Comparison of ENCODE assay signal across 27 mouse cellular contexts in the genomic region with DNA sequence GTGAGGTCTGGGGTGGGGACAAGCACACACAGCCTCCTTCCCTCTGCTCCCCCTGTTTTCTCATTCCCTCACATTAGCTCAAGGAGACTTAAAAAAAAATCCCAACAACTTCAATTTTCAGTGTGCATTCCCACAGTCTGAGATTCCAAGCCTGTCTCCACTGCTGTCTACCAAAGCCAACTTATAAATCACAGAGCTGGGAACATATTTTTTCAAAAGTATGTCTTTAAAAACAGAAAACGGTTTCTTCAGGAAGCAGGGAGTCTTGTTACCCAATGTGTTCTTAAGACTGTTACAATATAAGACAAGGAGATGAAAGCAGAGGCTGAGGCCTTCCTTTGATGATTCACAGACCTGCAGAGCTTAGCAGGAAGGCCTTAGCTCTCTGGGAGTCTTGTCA. TPM values are rescaled to one million over a fixed set of nuclear protein-coding genes. Genes with fewer than 3 reads are reported as not detected.
DNase-seq lines count a peak whose midpoint lies in the region; ATAC-seq and TF ChIP-seq lines count a peak whose summit lies in the region.
"Had no signal": no experiment of that assay in that cellular context is flagged by ENCODE, and none has a peak within 500 bp of the region (broad histone marks: within the 10 kb centered on the region; RNA-seq: fewer than 3 reads in every experiment).

No protein-coding gene starts in this region.

- DNase-seq in heart, postnatal 25 days (ENCODE audit: low spot score), result no peak
- peak; percentile 60 for DNase-seq in kidney, postnatal 0 days (ENCODE audit: low spot score)
- no peak for DNase-seq in kidney, adult 8-10 months
- peak; percentile 42 for DNase-seq in lung, postnatal 0 days (ENCODE audit: low spot score)
- no peak for DNase-seq in lung, postnatal 10 days
- no peak for DNase-seq in stomach, postnatal 0 days (ENCODE audit: low spot score)
- DNase-seq: adrenal gland, adult 2 months; adrenal gland, postnatal 36 days; cerebellum, adult 2 months; cerebellum, postnatal 14 days; gastrocnemius, postnatal 25 days; heart, adult 18-20 months; kidney, postnatal 14 days; liver, postnatal 0 days; lung, postnatal 4 days; right cerebral cortex, postnatal 4 days had no signal

- no peak for TF ChIP-seq EP300 in lung, postnatal 0 days (IDR thresholded peaks at IDR 0.05)
- no peak for TF ChIP-seq EP300 in stomach, postnatal 0 days (optimal IDR thresholded peaks at IDR 0.05)

- WGBS in heart, embryonic 12.5 days, result 27% methylated on average over 1 of the region's 1 CpGs
- WGBS in kidney, postnatal 0 days, result 17% methylated on average over 1 of the region's 1 CpGs
- 40% methylated on average over 1 of the region's 1 CpGs for WGBS in lung, postnatal 0 days
- 28% methylated on average over 1 of the region's 1 CpGs for WGBS in stomach, postnatal 0 days

- no peak overlapping the region for H3K4me2 ChIP-seq in heart, embryonic 12.5 days
- H3K4me2 ChIP-seq in kidney, postnatal 0 days (ENCODE audit: low read length), result no peak overlapping the region
- H3K4me2 ChIP-seq in lung, postnatal 0 days (replicated peaks; ENCODE audit: low read depth, low read length), result no peak overlapping the region
- no peak overlapping the region for H3K4me2 ChIP-seq in stomach, postnatal 0 days (replicated peaks; ENCODE audit: low read depth)
- H3K4me2 ChIP-seq: forebrain, embryonic 15.5 days; hindbrain, embryonic 14.5 days; limb, embryonic 12.5 days; liver, embryonic 11.5 days; midbrain, embryonic 13.5 days; neural tube, embryonic 13.5 days had no signal

- peaks cover 66% of the 10 kb centered on the region for H3K36me3 ChIP-seq in heart, embryonic 12.5 days
- peaks cover 46% of the 10 kb centered on the region for H3K36me3 ChIP-seq in kidney, postnatal 0 days (ENCODE audit: insufficient read depth, low read length)
- H3K36me3 ChIP-seq in lung, postnatal 0 days (ENCODE audit: insufficient read depth, low read length), result 0 out of 2 replicates have a peak, but pooled peaks cover 6% of the 10 kb centered on the region
- 0 out of 2 replicates have a peak, but pooled peaks cover 3% of the 10 kb centered on the region for H3K36me3 ChIP-seq in stomach, postnatal 0 days (ENCODE audit: control insufficient read depth, insufficient read depth, low read length)

- no peak for ATAC-seq in heart, embryonic 12.5 days (ENCODE audit: insufficient number of reproducible peaks, low FRiP score)
- no peak for ATAC-seq in kidney, postnatal 0 days (replicated peaks; ENCODE audit: low FRiP score, low read depth)
- ATAC-seq in lung, postnatal 0 days, result no peak
- no peak for ATAC-seq in stomach, postnatal 0 days (ENCODE audit: low FRiP score, low TSS enrichment)
- ATAC-seq: forebrain, embryonic 15.5 days; intestine, postnatal 0 days; liver, postnatal 0 days; midbrain, embryonic 13.5 days had no signal

- peaks cover 49% of the 10 kb centered on the region for H3K4me1 ChIP-seq in heart, embryonic 12.5 days (replicated peaks)
- no peaks in the 10 kb centered on the region for H3K4me1 ChIP-seq in kidney, postnatal 0 days (replicated peaks; ENCODE audit: insufficient read depth, low read length)
- peaks cover 5% of the 10 kb centered on the region; the same call in 1 of the 2 replicates for H3K4me1 ChIP-seq in lung, postnatal 0 days (ENCODE audit: insufficient read depth, low read depth, low read length)
- no peaks in the 10 kb centered on the region for H3K4me1 ChIP-seq in stomach, postnatal 0 days (replicated peaks; ENCODE audit: control insufficient read depth, insufficient read depth)
- H3K4me1 ChIP-seq: megakaryocyte, embryonic 14.5 days; neural tube, embryonic 13.5 days had no signal

- intact Hi-C loops in heart, postnatal 25 days (cut with DNase I), result no loop called here

- no peak overlapping the region for H3K4me3 ChIP-seq in heart, embryonic 12.5 days
- no peak overlapping the region for H3K4me3 ChIP-seq in kidney, postnatal 0 days (replicated peaks; ENCODE audit: low read depth, low read length)
- H3K4me3 ChIP-seq in lung, postnatal 0 days (ENCODE audit: low read depth, low read length), result no peak overlapping the region
- H3K4me3 ChIP-seq in stomach, postnatal 0 days (ENCODE audit: low read depth, low read length), result no peak overlapping the region
- H3K4me3 ChIP-seq: forebrain, embryonic 15.5 days; left cerebral cortex, adult 2 months; limb, embryonic 12.5 days; megakaryocyte, embryonic 14.5 days; midbrain, embryonic 13.5 days; neural tube, embryonic 13.5 days had no signal

- TF ChIP-seq CTCF in kidney, postnatal 0 days (IDR thresholded peaks at IDR 0.05; ENCODE audit: low read depth), result no peak
- no peak for TF ChIP-seq CTCF in lung, postnatal 0 days (IDR thresholded peaks at IDR 0.05)
- no peak for TF ChIP-seq CTCF in stomach, postnatal 0 days (IDR thresholded peaks at IDR 0.05; ENCODE audit: low read depth)

- H3K9ac ChIP-seq in heart, embryonic 12.5 days, result no peak overlapping the region
- H3K9ac ChIP-seq in kidney, postnatal 0 days (ENCODE audit: low read depth, low read length), result no peak overlapping the region
- H3K9ac ChIP-seq in lung, postnatal 0 days (replicated peaks; ENCODE audit: low read depth), result no peak overlapping the region
- no peak overlapping the region for H3K9ac ChIP-seq in stomach, postnatal 0 days (ENCODE audit: low read length)
- H3K9ac ChIP-seq: forebrain, embryonic 15.5 days; hindbrain, embryonic 14.5 days; limb, embryonic 12.5 days; liver, postnatal 0 days; midbrain, embryonic 13.5 days; neural tube, embryonic 13.5 days had no signal

- H3K9me3 ChIP-seq in heart, embryonic 12.5 days (replicated peaks), result no peaks in the 10 kb centered on the region
- H3K9me3 ChIP-seq in kidney, postnatal 0 days (replicated peaks; ENCODE audit: low read length), result no peaks in the 10 kb centered on the region
- H3K9me3 ChIP-seq in lung, postnatal 0 days (ENCODE audit: low read length), result no peaks in the 10 kb centered on the region
- no peaks in the 10 kb centered on the region for H3K9me3 ChIP-seq in stomach, postnatal 0 days (ENCODE audit: control insufficient read depth, low read length)
- H3K9me3 ChIP-seq: forebrain, embryonic 15.5 days; limb, embryonic 12.5 days; megakaryocyte, embryonic 14.5 days; midbrain, embryonic 13.5 days; neural tube, embryonic 13.5 days had no signal

- H3K27me3 ChIP-seq in heart, embryonic 12.5 days (replicated peaks), result no peaks in the 10 kb centered on the region
- no peaks in the 10 kb centered on the region for H3K27me3 ChIP-seq in kidney, postnatal 0 days (ENCODE audit: insufficient read depth, low read length)
- H3K27me3 ChIP-seq in lung, postnatal 0 days (replicated peaks; ENCODE audit: insufficient read depth, low read length), result no peaks in the 10 kb centered on the region
- no peaks in the 10 kb centered on the region for H3K27me3 ChIP-seq in stomach, postnatal 0 days (ENCODE audit: control insufficient read depth, insufficient read depth, low read length)
- H3K27me3 ChIP-seq: forebrain, embryonic 15.5 days; limb, embryonic 12.5 days; megakaryocyte, embryonic 14.5 days; midbrain, embryonic 13.5 days; neural tube, embryonic 13.5 days had no signal

- 0 out of 2 replicates have a peak overlapping the region, but pooled peaks have one; percentile 21 for H3K27ac ChIP-seq in heart, embryonic 12.5 days (ENCODE audit: poor library complexity, severe bottlenecking)
- H3K27ac ChIP-seq in kidney, postnatal 0 days, result peak overlapping the region; percentile 55; the same call in 1 of the 2 replicates
- H3K27ac ChIP-seq in lung, postnatal 0 days (ENCODE audit: low read length), result no peak overlapping the region; the same call in 1 of the 2 replicates
- H3K27ac ChIP-seq in stomach, postnatal 0 days (replicated peaks), result no peak overlapping the region
- H3K27ac ChIP-seq: forebrain, embryonic 15.5 days; hindbrain, embryonic 14.5 days; left cerebral cortex, adult 2 months; limb, embryonic 12.5 days; midbrain, embryonic 13.5 days; neural tube, embryonic 13.5 days had no signal

RNA-seq across cellular contexts. Expression of gene Cdkl1, which starts 20.9 kb away (rescaled TPM):
- 5.0 TPM in 2 replicates for polyA plus RNA-seq in heart, embryonic 12.5 days (2016; fragmentation: Nextera tagmentation; extraction: Ambion mirVana)
- total RNA-seq in heart, postnatal 25 days (2021), result 1 to 10 TPM; 4.9 to 5.9 TPM
- polyA plus RNA-seq in kidney, postnatal 0 days (2015; fragmentation: Nextera tagmentation; extraction: Ambion mirVana), result 85.5 and 93.2 TPM in 2 replicates
- 2.7 and 3.1 TPM in 2 replicates for polyA plus RNA-seq in lung, postnatal 0 days (2015; fragmentation: Nextera tagmentation; extraction: Ambion mirVana)
- 2.0 and 2.3 TPM in 2 replicates for polyA plus RNA-seq in stomach, postnatal 0 days (2015; fragmentation: Nextera tagmentation; extraction: Ambion mirVana)
- total RNA-seq: hematopoietic stem cell, adult 5-6 weeks had no signal

Comparison
In these comparisons a context has a peak if more than half of its experiments do, and no peak if none do; other contexts are left out.
1. DNase-seq: peak in kidney, postnatal 0 days (single experiment) and lung, postnatal 0 days (single experiment); none in heart, postnatal 25 days (single experiment), kidney, adult 8-10 months (0 of 2), lung, postnatal 10 days (single experiment) and stomach, postnatal 0 days (single experiment).
2. H3K27ac ChIP-seq: peak in heart, embryonic 12.5 days (single experiment) and kidney, postnatal 0 days (single experiment); none in lung, postnatal 0 days (single experiment) and stomach, postnatal 0 days (single experiment).
3. RNA of gene Cdkl1, which starts 20.9 kb away (polyA plus RNA-seq): 85.5 to 93.2 TPM in kidney, postnatal 0 days; 5.0 TPM in heart, embryonic 12.5 days, 2.7 to 3.1 TPM in lung, postnatal 0 days and 2.0 to 2.3 TPM in stomach, postnatal 0 days; every median in the first group is over 10 times any median in the second.